Mouse (Mus musculus) kidney, adult 2 months (tissue): Measurements from ENCODE around the gene Glis2. TPM values are rescaled to one million over a fixed set of nuclear protein-coding genes. Genes with fewer than 3 reads are reported as not detected.

Source experiments
- DNase-seq: peaks from one replicate; pipeline ENCODE4 v3.0.0; 2021
- H3K27ac ChIP-seq: fragments of 200-500 bp; 2 replicates; pipeline ENCODE4 v1.5.1; 2012; ENCODE audit warnings: low read depth, low read length, control low read depth, inconsistent platforms; ENCODE audit not compliant: insufficient read depth
- H3K27me3 ChIP-seq: fragments of 200-500 bp; replicated peaks from 2 replicates; pipeline ENCODE4 v1.6.1; 2012; ENCODE audit warnings: mild to moderate bottlenecking, moderate library complexity, low read length, inconsistent platforms; ENCODE audit not compliant: control insufficient read depth, insufficient read depth
- H3K36me3 ChIP-seq: fragments of 200-500 bp; 2 replicates; pipeline ENCODE4 v1.6.1; 2012; ENCODE audit warnings: mild to moderate bottlenecking, moderate library complexity, low read length, inconsistent platforms; ENCODE audit not compliant: control insufficient read depth, insufficient read depth
- H3K4me1 ChIP-seq: fragments of 200-500 bp; 2 replicates; pipeline ENCODE4 v1.6.1; 2011; ENCODE audit warnings: low read length; ENCODE audit not compliant: control insufficient read depth, insufficient read depth
- H3K4me3 ChIP-seq: fragments of 200-500 bp; 2 replicates; pipeline ENCODE4 v1.5.1; 2011; ENCODE audit warnings: mild to moderate bottlenecking, low read depth, low read length, control low read depth; ENCODE audit not compliant: insufficient read depth
- CTCF ChIP-seq: fragments of 200-500 bp; conservative IDR thresholded peaks from 2 replicates; pipeline ENCODE4 v1.5.1; 2011; ENCODE audit warnings: low read depth, mild to moderate bottlenecking, control low read depth, low read length, moderate library complexity, mixed read lengths; ENCODE audit not compliant: insufficient read depth, insufficient read length
- POLR2A ChIP-seq: fragments of 200-500 bp; IDR thresholded peaks from one replicate; pipeline ENCODE4 v1.6.1; 2011; ENCODE audit warnings: low read depth, low read length, control low read depth
- WGBS: fragments of 180-500 bp; shearing (Covaris S2); methylation state at CpG from one replicate; pipeline ENCODE4 v1.1.7; 2018; 5-methylcytosine and 5-hydroxymethylcytosine counted together
- polyA plus RNA-seq: library from polyadenylated mRNA; depleted of rRNA; stranded (reverse); fragments of >200 nt; gene quantifications from 2 replicates; pipeline ENCODE4 v1.2.3, GENCODE M21; 2012

The Glis2 gene
- polyA plus RNA-seq, 1 experiment, result 210 TPM

- peak; percentile 10 for DNase-seq
- peak overlapping the region; percentile 54 for H3K27ac ChIP-seq
- no peaks in the 10 kb centered on the region for H3K27me3 ChIP-seq
- peaks cover 3% of the 10 kb centered on the region; the same call in 1 of the 2 replicates for H3K36me3 ChIP-seq
- H3K4me1 ChIP-seq, result peaks cover 37% of the 10 kb centered on the region
- H3K4me3 ChIP-seq, result no peak overlapping the region
- no peak for TF ChIP-seq CTCF
- 48% methylated on average over 1 of the region's 1 CpGs for WGBS
Observed at GRCm38 (mm10) chr16:4615297-4615696, 20.8 kb downstream of the Glis2 start.

DNA sequence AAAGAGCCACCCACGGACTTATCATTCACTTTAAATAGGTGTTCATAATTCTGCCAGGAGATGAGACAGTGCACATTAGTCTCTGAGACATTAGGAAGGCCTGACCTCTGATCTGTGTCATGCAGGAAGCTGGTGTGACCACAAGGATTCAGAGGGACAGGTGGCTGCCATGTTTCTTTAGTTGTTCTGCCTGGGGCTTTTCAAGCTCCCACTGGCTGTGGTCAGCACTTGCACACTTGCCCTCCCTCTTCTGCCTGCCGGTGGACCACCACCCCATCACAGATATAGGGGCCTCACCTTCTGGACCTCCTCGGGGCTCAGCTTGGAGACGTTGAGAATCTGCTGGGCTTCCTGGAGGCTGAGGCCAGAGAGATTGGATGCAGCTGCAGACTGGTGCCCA lies 22.3 kb downstream of the Glis2 start:
- 58% methylated on average over 4 of the region's 4 CpGs for WGBS
- no peak for TF ChIP-seq CTCF
- TF ChIP-seq POLR2A, result no peak
- H3K4me1 ChIP-seq, result peaks cover 41% of the 10 kb centered on the region
- no peaks in the 10 kb centered on the region for H3K27me3 ChIP-seq
- no peak overlapping the region for H3K27ac ChIP-seq
- DNase-seq, result peak; percentile 13
- peaks cover 3% of the 10 kb centered on the region; the same call in 1 of the 2 replicates for H3K36me3 ChIP-seq
- H3K4me3 ChIP-seq, result no peak overlapping the region

- 15% methylated on average over 9 of the region's 9 CpGs for whole genome bisulfite sequencing
- TF ChIP-seq CTCF, result no peak
- no peak for TF ChIP-seq POLR2A
- Histone ChIP-seq H3K4me1 (peaks cover 25% of the 10 kb centered on the region), H3K4me3 (peak overlapping the region; percentile 80), H3K27ac (peak overlapping the region; percentile 85), H3K27me3 (no peaks in the 10 kb centered on the region), H3K36me3 (no peaks in the 10 kb centered on the region)
- peak; percentile 12 for DNase-seq
Observed at GRCm38 (mm10) chr16:4624074-4624473, 29.6 kb downstream of the Glis2 start.

GRCm38 (mm10) chr16:4624481-4625110 lies 30.1 kb downstream of the Glis2 start, which contains the start of gene Pam16:
Gene Pam16, minus strand, starts transcription at chr16:4624988.
- Histone ChIP-seq H3K36me3 (no peaks in the 10 kb centered on the region), H3K4me3 (peak within 1 kb of the TSS; percentile 80), H3K27ac (peak within 1 kb of the TSS; percentile 85), H3K27me3 (no peaks in the 10 kb centered on the region), H3K4me1 (peaks cover 27% of the 10 kb centered on the region)
- DNase-seq, result peak; percentile 96
- TF ChIP-seq POLR2A (no peak), CTCF (no peak)
- under 1% methylated on average over 56 of the region's 56 CpGs for WGBS

DNA sequence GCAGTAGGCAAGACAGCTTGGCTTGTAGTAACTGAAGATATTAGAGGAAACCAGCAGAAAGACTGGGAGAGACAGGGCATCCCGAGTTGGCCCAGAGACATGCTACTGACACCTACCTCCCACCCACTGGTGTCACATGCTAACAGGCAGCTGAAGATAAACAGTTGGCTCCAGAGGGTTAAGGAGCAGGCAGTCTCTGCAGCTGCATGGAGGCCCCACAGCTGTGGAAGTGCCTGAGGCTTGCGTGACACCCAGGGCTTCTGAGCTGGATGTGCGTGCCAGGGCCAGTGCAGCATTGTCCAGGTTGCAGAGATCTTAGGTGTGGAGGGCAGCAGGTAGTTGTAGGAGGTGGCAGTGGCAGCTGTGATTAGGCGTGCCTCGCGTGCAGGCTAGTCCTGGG lies 32.6 kb downstream of the Glis2 start:
- no peak overlapping the region for H3K4me3 ChIP-seq
- no peaks in the 10 kb centered on the region for H3K36me3 ChIP-seq
- peaks cover 22% of the 10 kb centered on the region for H3K4me1 ChIP-seq
- WGBS, result 75% methylated on average over 6 of the region's 6 CpGs
- no peak overlapping the region for H3K27ac ChIP-seq
- DNase-seq, result no peak
- TF ChIP-seq POLR2A (no peak), CTCF (no peak)
- no peaks in the 10 kb centered on the region for H3K27me3 ChIP-seq

- H3K27me3 ChIP-seq, result no peaks in the 10 kb centered on the region
- peaks cover 9% of the 10 kb centered on the region; the same call in 1 of the 2 replicates for H3K4me1 ChIP-seq
- no peak for TF ChIP-seq POLR2A
- TF ChIP-seq CTCF, result no peak
- H3K36me3 ChIP-seq, result no peaks in the 10 kb centered on the region
- 68% methylated on average over 9 of the region's 9 CpGs for WGBS
- DNase-seq, result peak; percentile 72
- H3K4me3 ChIP-seq, result no peak overlapping the region
- no peak overlapping the region for H3K27ac ChIP-seq
Observed at GRCm38 (mm10) chr16:4628898-4629419, 34.4 kb downstream of the Glis2 start.

- Histone ChIP-seq H3K4me3 (no peak overlapping the region), H3K4me1 (peaks cover 8% of the 10 kb centered on the region; the same call in 1 of the 2 replicates), H3K36me3 (no peaks in the 10 kb centered on the region), H3K27ac (no peak overlapping the region), H3K27me3 (no peaks in the 10 kb centered on the region)
- WGBS, result 14% methylated on average over 6 of the region's 6 CpGs
- TF ChIP-seq CTCF (peak; percentile 98), POLR2A (no peak)
- DNase-seq, result peak; percentile 89
Observed at GRCm38 (mm10) chr16:4629950-4630349, 35.4 kb downstream of the Glis2 start.
